Mouse (Mus musculus) lung, postnatal 0 days (tissue): ENCODE results near the gene Epha8.

Source experiments
- CTCF ChIP-seq: IDR thresholded peaks from 2 replicates; pipeline ENCODE4 v1.5.1; 2016; ENCODE audit warnings: antibody characterized with exemption, mild to moderate bottlenecking
- EP300 ChIP-seq: IDR thresholded peaks from 2 replicates; pipeline ENCODE4 v1.6.1; 2016; ENCODE audit warnings: antibody characterized with exemption, mild to moderate bottlenecking, control low read depth

DNA sequence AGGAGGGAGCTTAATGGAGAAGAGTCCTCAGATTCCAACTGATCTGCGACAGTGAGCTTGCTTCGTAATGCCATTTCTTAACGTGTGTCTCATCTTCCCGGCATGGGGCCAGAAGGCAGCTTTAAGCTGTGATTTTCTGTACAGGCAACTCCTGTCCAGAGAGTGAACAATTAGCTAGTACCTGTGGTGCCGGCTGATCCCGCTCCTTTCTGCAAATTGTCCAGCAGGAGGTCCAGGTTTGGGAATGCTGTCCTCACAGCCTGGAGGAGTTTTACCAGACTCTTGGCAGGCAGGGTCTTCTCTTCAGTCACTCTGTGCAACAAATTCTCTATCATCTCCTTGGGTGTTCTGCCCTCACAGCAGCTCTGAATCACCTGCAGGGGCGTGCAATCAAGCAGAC lies 44.4 kb upstream of the Epha8 start:
- no peak for TF ChIP-seq EP300
- no peak for TF ChIP-seq CTCF
